Mouse (Mus musculus) brain, embryonic 14.5 days (tissue): ENCODE data around the gene Plk5.

Source experiments
- CTCF ChIP-seq: fragments of 200-500 bp; IDR thresholded peaks from 2 replicates; pipeline ENCODE4 v1.5.1; 2012; ENCODE audit warnings: inconsistent platforms, mild to moderate bottlenecking, moderate library complexity, borderline replicate concordance; ENCODE audit not compliant: insufficient read depth, insufficient read length; ENCODE audit errors: extremely low read depth
- POLR2A ChIP-seq: fragments of 200-500 bp; IDR thresholded peaks from 2 replicates; pipeline ENCODE4 v1.6.1; 2012; ENCODE audit warnings: mild to moderate bottlenecking, inconsistent platforms, borderline replicate concordance; ENCODE audit not compliant: poor library complexity, insufficient read depth, insufficient read length, severe bottlenecking; ENCODE audit errors: extremely low read depth

DNA sequence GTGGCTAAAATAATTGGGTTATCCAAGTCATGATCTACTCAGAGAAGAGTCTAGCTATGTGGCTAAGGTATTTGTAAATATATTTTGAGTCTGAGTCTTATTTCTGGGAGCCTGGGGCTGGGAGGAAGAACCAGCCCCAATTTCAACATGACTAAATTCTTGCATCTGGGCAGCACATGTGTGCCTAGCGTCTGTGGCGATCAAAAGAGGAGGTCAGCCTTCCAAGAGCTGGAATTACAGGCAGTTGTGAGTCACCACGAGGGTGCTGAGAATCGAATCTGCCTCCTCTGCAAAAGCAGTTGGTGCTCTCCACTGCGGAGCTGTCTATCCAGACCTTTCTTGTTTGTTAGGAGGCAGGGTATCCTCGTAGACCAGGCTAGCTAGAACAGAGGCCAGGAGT, 9.5 kb downstream of the Plk5 start:
- TF ChIP-seq CTCF = no peak
- no peak for TF ChIP-seq POLR2A
